Mouse (Mus musculus) MEL (cell line): ENCODE measurements around the gene Shpk. TPM values are rescaled to one million over a fixed set of nuclear protein-coding genes. Genes with fewer than 3 reads are reported as not detected.

Experiments
- DNase-seq: peaks from one replicate; pipeline ENCODE4 v3.0.0; 2011; ENCODE audit warnings: low read depth, low spot score
- H3K27ac ChIP-seq: 2 replicates; pipeline ENCODE4 v1.5.1; 2012; ENCODE audit warnings: low read depth, mild to moderate bottlenecking, control low read depth, low read length, moderate library complexity; ENCODE audit not compliant: control insufficient read depth
- H3K27me3 ChIP-seq, 2 experiments: fragments of 150-350 bp in 1 of 2; sonication (generic) in 1 of 2; 2 replicates each; pipeline ENCODE4 v1.6.1; 2012; ENCODE audit warnings: low read length in 2 of 2, mild to moderate bottlenecking in 2 of 2, improper control_type of control experiment in 1 of 2, moderate library complexity in 1 of 2; ENCODE audit not compliant: insufficient read depth in 2 of 2, control insufficient read depth in 1 of 2
- H3K36me3 ChIP-seq, 2 experiments: 2 replicates each; pipeline ENCODE4 v1.6.1; 2012 to 2014; ENCODE audit warnings: low read length in 2 of 2, improper control_type of control experiment in 1 of 2, inconsistent platforms in 1 of 2, mild to moderate bottlenecking in 1 of 2; ENCODE audit not compliant: insufficient read depth in 2 of 2, control insufficient read depth in 1 of 2
- H3K4me1 ChIP-seq, 2 experiments: fragments of 150-350 bp in 1 of 2; sonication (generic) in 1 of 2; 2 replicates each; pipeline ENCODE4 v1.6.1; 2012; ENCODE audit warnings: low read length in 2 of 2, improper control_type of control experiment in 1 of 2, mild to moderate bottlenecking in 1 of 2; ENCODE audit not compliant: insufficient read depth in 2 of 2, control insufficient read depth in 1 of 2
- H3K4me3 ChIP-seq, 2 experiments: fragments of 150-350 bp in 1 of 2; sonication (generic) in 1 of 2; 2 replicates each; pipeline ENCODE4 v1.5.1; 2012; ENCODE audit warnings: low read depth in 2 of 2, low read length in 2 of 2, mild to moderate bottlenecking in 2 of 2, moderate library complexity in 2 of 2, control low read depth in 1 of 2, improper control_type of control experiment in 1 of 2; ENCODE audit not compliant: control insufficient read depth in 1 of 2, insufficient read depth in 1 of 2
- H3K79me2 ChIP-seq: 2 replicates; pipeline ENCODE4 v1.6.1; 2012; ENCODE audit warnings: mild to moderate bottlenecking, low read length, moderate library complexity; ENCODE audit not compliant: control insufficient read depth, poor library complexity, insufficient read depth
- H3K9ac ChIP-seq: 2 replicates; pipeline ENCODE4 v1.6.1; 2012; ENCODE audit warnings: low read depth, mild to moderate bottlenecking, control low read depth, low read length, moderate library complexity; ENCODE audit not compliant: control insufficient read depth, poor library complexity, severe bottlenecking
- H3K9me3 ChIP-seq: fragments of 150-350 bp; sonication (generic); replicated peaks from 2 replicates; pipeline ENCODE4 v1.6.1; 2012; ENCODE audit warnings: mild to moderate bottlenecking, low read length, improper control_type of control experiment, moderate library complexity; ENCODE audit not compliant: insufficient read depth
- CTCF ChIP-seq, 3 experiments: IDR thresholded peaks in 2 of 3; conservative IDR thresholded peaks in 1 of 3; 2 replicates each; pipeline ENCODE4 v1.5.1; 2011 to 2012; ENCODE audit warnings: low read length in 3 of 3, low read depth in 2 of 3, mild to moderate bottlenecking in 2 of 3, improper control_type of control experiment in 1 of 3, inconsistent platforms in 1 of 3, mixed read lengths in 1 of 3, moderate library complexity in 1 of 3; ENCODE audit not compliant: control insufficient read depth in 1 of 3, insufficient read depth in 1 of 3, poor library complexity in 1 of 3, severe bottlenecking in 1 of 3
- ELF1 ChIP-seq: IDR thresholded peaks from 2 replicates; pipeline ENCODE4 v1.6.1; 2014; ENCODE audit warnings: low read depth, mild to moderate bottlenecking, inconsistent platforms, low read length, improper control_type of control experiment, moderate library complexity
- EP300 ChIP-seq, 2 experiments: IDR thresholded peaks; 2 replicates each; pipeline ENCODE4 v1.6.1; 2011; ENCODE audit warnings: improper control_type of control experiment in 2 of 2, low read length in 2 of 2, low read depth in 1 of 2, mild to moderate bottlenecking in 1 of 2
- GABPA ChIP-seq: IDR thresholded peaks from 2 replicates; pipeline ENCODE4 v1.6.1; 2012; ENCODE audit warnings: low read depth, mild to moderate bottlenecking, inconsistent platforms, low read length, improper control_type of control experiment, moderate library complexity
- GATA1 ChIP-seq: IDR thresholded peaks from 2 replicates; pipeline ENCODE4 v1.6.1; 2011; ENCODE audit warnings: low read depth, low read length, improper control_type of control experiment
- HCFC1 ChIP-seq: IDR thresholded peaks from 2 replicates; pipeline ENCODE4 v1.6.1; 2012; ENCODE audit warnings: low read depth, mild to moderate bottlenecking, inconsistent platforms, low read length, improper control_type of control experiment, moderate library complexity
- KAT2A ChIP-seq: conservative IDR thresholded peaks from 2 replicates; pipeline ENCODE4 v1.6.1; 2012; ENCODE audit warnings: low read depth, low read length, improper control_type of control experiment, inconsistent platforms
- MAFK ChIP-seq: IDR thresholded peaks from 2 replicates; pipeline ENCODE4 v1.6.1; 2011; ENCODE audit warnings: low read depth, mild to moderate bottlenecking, low read length, improper control_type of control experiment, borderline replicate concordance
- MAX ChIP-seq: IDR thresholded peaks from 2 replicates; pipeline ENCODE4 v1.6.1; 2011; ENCODE audit warnings: low read length, improper control_type of control experiment
- MAZ ChIP-seq: IDR thresholded peaks from 2 replicates; pipeline ENCODE4 v1.6.1; 2012; ENCODE audit warnings: low read depth, mild to moderate bottlenecking, inconsistent platforms, low read length, improper control_type of control experiment
- MXI1 ChIP-seq: IDR thresholded peaks from 2 replicates; pipeline ENCODE4 v1.6.1; 2011; ENCODE audit warnings: mild to moderate bottlenecking, low read depth, low read length, improper control_type of control experiment
- MYB ChIP-seq: IDR thresholded peaks from 2 replicates; pipeline ENCODE4 v1.6.1; 2011; ENCODE audit warnings: mild to moderate bottlenecking, low read depth, low read length, improper control_type of control experiment
- MYC ChIP-seq: IDR thresholded peaks from 2 replicates; pipeline ENCODE4 v1.6.1; 2011; ENCODE audit warnings: low read depth, mild to moderate bottlenecking, low read length, improper control_type of control experiment, moderate library complexity
- NELFE ChIP-seq: IDR thresholded peaks from 2 replicates; pipeline ENCODE4 v1.6.1; 2011; ENCODE audit warnings: low read depth, low read length, improper control_type of control experiment
- NRF1 ChIP-seq: IDR thresholded peaks from 2 replicates; pipeline ENCODE4 v1.6.1; 2014; ENCODE audit warnings: low read depth, mild to moderate bottlenecking, inconsistent platforms, low read length, improper control_type of control experiment, moderate library complexity; ENCODE audit not compliant: poor library complexity, insufficient read depth, severe bottlenecking
- RAD21 ChIP-seq: IDR thresholded peaks from 2 replicates; pipeline ENCODE4 v1.6.1; 2011; ENCODE audit warnings: mild to moderate bottlenecking, low read depth, low read length, improper control_type of control experiment
- TAL1 ChIP-seq: IDR thresholded peaks from 2 replicates; pipeline ENCODE4 v1.6.1; 2012; ENCODE audit warnings: mild to moderate bottlenecking, inconsistent platforms, low read length, moderate library complexity, mixed read lengths
- TBP ChIP-seq: IDR thresholded peaks from 2 replicates; pipeline ENCODE4 v1.8.0; 2011; ENCODE audit warnings: low read depth, low read length, improper control_type of control experiment
- TCF12 ChIP-seq: IDR thresholded peaks from 2 replicates; pipeline ENCODE4 v1.6.1; 2014; ENCODE audit warnings: low read depth, mild to moderate bottlenecking, inconsistent platforms, low read length, improper control_type of control experiment, moderate library complexity
- USF1 ChIP-seq: IDR thresholded peaks from 2 replicates; pipeline ENCODE4 v1.6.1; 2014; ENCODE audit warnings: low read depth, mild to moderate bottlenecking, inconsistent platforms, low read length, improper control_type of control experiment, moderate library complexity
- USF2 ChIP-seq, 2 experiments: IDR thresholded peaks; 2 replicates each; pipeline ENCODE4 v1.6.1; 2011 to 2012; ENCODE audit warnings: improper control_type of control experiment in 2 of 2, low read length in 2 of 2, borderline replicate concordance in 1 of 2, inconsistent platforms in 1 of 2, low read depth in 1 of 2, mild to moderate bottlenecking in 1 of 2; ENCODE audit not compliant: insufficient read depth in 1 of 2
- ZC3H11A ChIP-seq: IDR thresholded peaks from 2 replicates; pipeline ENCODE4 v1.6.1; 2012; ENCODE audit warnings: low read depth, mild to moderate bottlenecking, inconsistent platforms, low read length, improper control_type of control experiment
- ZKSCAN1 ChIP-seq: IDR thresholded peaks from 2 replicates; pipeline ENCODE4 v1.6.1; 2012; ENCODE audit warnings: low read depth, mild to moderate bottlenecking, inconsistent platforms, low read length, improper control_type of control experiment, moderate library complexity
- ZNF384 ChIP-seq: IDR thresholded peaks from 2 replicates; pipeline ENCODE4 v1.6.1; 2012; ENCODE audit warnings: low read depth, mild to moderate bottlenecking, inconsistent platforms, low read length, improper control_type of control experiment
- polyA plus RNA-seq, 2 experiments: library from polyadenylated mRNA; stranded (reverse) in 1 of 2; unstranded in 1 of 2; fragments of >175 nt in 1 of 2; fragments of >200 nt in 1 of 2; gene quantifications; 2 replicates each; pipeline versions ENCODE4 v1.2.1 to v1.2.4; 2012; ENCODE audit warnings: low replicate concordance in 2 of 2, low read depth in 1 of 2; ENCODE audit not compliant: insufficient read length in 2 of 2, insufficient read depth in 1 of 2, missing spikeins in 1 of 2
- total RNA-seq: library from RNA; depleted of rRNA; stranded (reverse); fragments of 300-350 nt; gene quantifications from 2 replicates; pipeline ENCODE4 v1.2.3, GENCODE M21; 2012

Shpk gene
- total and polyA plus RNA-seq, 3 experiments: 1.4 to 1.6 TPM; not detected in 1

DNA sequence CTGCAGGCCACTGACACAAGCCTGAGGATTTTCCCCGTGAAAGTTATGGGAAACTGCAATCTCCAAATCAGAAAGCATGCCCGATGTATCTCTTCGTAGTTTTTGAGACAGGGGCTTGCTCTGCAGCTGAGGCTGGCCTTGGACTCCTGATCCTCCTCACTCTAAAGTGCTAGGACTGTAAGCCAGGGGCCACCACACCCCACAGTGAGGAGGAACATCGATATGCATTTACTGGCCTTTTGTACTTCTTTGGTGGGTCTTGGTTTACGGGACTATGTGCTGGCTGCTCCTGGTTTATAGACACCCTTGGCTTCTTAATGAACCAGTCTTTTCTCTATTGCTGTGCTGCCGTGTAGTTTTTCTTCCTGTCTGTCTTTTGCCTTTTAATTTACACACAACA, 42.9 kb downstream of the Shpk start:
- TF ChIP-seq MXI1 (no peak), MYB (no peak), MYC (no peak), TBP (no peak), USF2 (IDR thresholded peaks at IDR 0.05; ENCODE audit: borderline replicate concordance in 1 of 2, insufficient read depth in 1 of 2, low read depth in 1 of 2, low read length in 2 of 2) (no peak), TCF12 (no peak), ZNF384 (no peak), HCFC1 (no peak), MAZ (no peak), GABPA (no peak), ZC3H11A (no peak), ZKSCAN1 (no peak), KAT2A (no peak), MAX (no peak), ELF1 (no peak), USF1 (no peak)
- DNase-seq: no peak
- no peaks in the 10 kb centered on the region for H3K36me3 ChIP-seq
- H3K27me3 ChIP-seq: no peaks in the 10 kb centered on the region
- H3K9me3 ChIP-seq: no peaks in the 10 kb centered on the region
- no peaks in the 10 kb centered on the region; a peak in 1 of 4 replicates for H3K4me1 ChIP-seq
- no peak overlapping the region for H3K27ac ChIP-seq
- H3K4me3 ChIP-seq: no peak overlapping the region
- no peaks in the 10 kb centered on the region for H3K79me2 ChIP-seq
- H3K9ac ChIP-seq: no peak overlapping the region

DNA sequence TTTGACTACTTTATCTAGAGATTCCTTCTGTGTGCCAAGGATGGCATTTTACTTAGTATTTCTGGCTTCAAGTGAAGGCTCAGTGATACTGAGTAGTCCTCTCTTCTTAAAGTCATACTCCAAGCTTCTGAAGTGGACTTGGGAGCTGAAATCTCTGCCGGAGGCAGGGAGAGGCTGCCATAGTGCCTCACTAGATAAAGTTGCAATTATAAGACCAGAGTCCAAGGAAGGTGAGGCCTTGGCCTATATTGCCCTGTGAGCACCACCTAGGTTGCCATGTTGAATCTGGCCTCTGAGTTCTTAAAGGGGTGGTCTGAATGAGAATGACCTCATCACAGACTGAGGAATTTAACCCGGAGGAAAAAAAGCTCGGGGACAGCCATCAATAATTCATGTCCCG, 43.5 kb downstream of the Shpk start:
- H3K4me1 ChIP-seq: no peaks in the 10 kb centered on the region; a peak in 1 of 4 replicates
- H3K9ac ChIP-seq: no peak overlapping the region
- H3K9me3 ChIP-seq: no peaks in the 10 kb centered on the region
- no peaks in the 10 kb centered on the region for H3K36me3 ChIP-seq
- no peak overlapping the region for H3K27ac ChIP-seq
- TF ChIP-seq ZNF384: no peak
- TF ChIP-seq GATA1: no peak
- TF ChIP-seq MXI1: no peak
- TF ChIP-seq RAD21: no peak
- no peak for TF ChIP-seq USF1
- no peak for TF ChIP-seq NRF1
- no peak for TF ChIP-seq CTCF (IDR thresholded peaks at IDR 0.05 in 2 of 3, conservative IDR thresholded peaks at IDR 0.05 in 1 of 3; ENCODE audit: control insufficient read depth in 1 of 3, insufficient read depth in 1 of 3, low read depth in 2 of 3, low read length in 3 of 3, poor library complexity in 1 of 3, severe bottlenecking in 1 of 3)
- no peak for TF ChIP-seq MYC
- no peak for TF ChIP-seq EP300 (IDR thresholded peaks at IDR 0.05; ENCODE audit: low read depth in 1 of 2, low read length in 2 of 2)
- no peak for TF ChIP-seq ELF1
- TF ChIP-seq KAT2A: no peak
- no peak for TF ChIP-seq MAFK
- no peak for TF ChIP-seq TAL1
- TF ChIP-seq NELFE: no peak
- H3K79me2 ChIP-seq: no peaks in the 10 kb centered on the region
- H3K27me3 ChIP-seq: no peaks in the 10 kb centered on the region; a peak in 1 of 4 replicates
- no peak for DNase-seq
- no peak overlapping the region for H3K4me3 ChIP-seq
